Mouse (Mus musculus) megakaryocyte, embryonic 14.5 days (primary cell): ENCODE results near the gene Spata13. TPM values are rescaled to one million over a fixed set of nuclear protein-coding genes. Genes with fewer than 3 reads are reported as not detected.

Experiments
- H3K27me3 ChIP-seq: replicated peaks from 2 replicates; pipeline ENCODE3; 2012; ENCODE audit warnings: inconsistent platforms
- H3K36me3 ChIP-seq: replicated peaks from 2 replicates; pipeline ENCODE3; 2012; ENCODE audit warnings: low read length, inconsistent platforms, mixed read lengths
- H3K4me1 ChIP-seq: 2 replicates; pipeline ENCODE4 v1.6.1; 2012; ENCODE audit warnings: inconsistent platforms
- H3K4me3 ChIP-seq: replicated peaks from 2 replicates; pipeline ENCODE3; 2012; ENCODE audit warnings: moderate library complexity, mild to moderate bottlenecking, inconsistent platforms
- H3K9me3 ChIP-seq: 2 replicates; pipeline ENCODE4 v1.6.1; 2012; ENCODE audit warnings: inconsistent platforms
- FLI1 ChIP-seq: IDR thresholded peaks from 2 replicates; pipeline ENCODE4 v1.6.1; 2012; ENCODE audit warnings: low read length, inconsistent platforms, mixed read lengths
- GATA1 ChIP-seq: IDR thresholded peaks from 3 replicates; pipeline ENCODE4 v1.6.1; 2012; ENCODE audit warnings: mixed read lengths, low read length, inconsistent platforms, borderline replicate concordance
- polyA plus RNA-seq: library from polyadenylated mRNA; stranded (reverse); fragments of >175 nt; gene quantifications from 2 replicates; pipeline ENCODE4 v1.2.3, GENCODE M21; 2012; ENCODE audit warnings: low replicate concordance; ENCODE audit not compliant: insufficient read depth

Gene Spata13
- polyA plus RNA-seq, 1 experiment, result 1.1 TPM

DNA sequence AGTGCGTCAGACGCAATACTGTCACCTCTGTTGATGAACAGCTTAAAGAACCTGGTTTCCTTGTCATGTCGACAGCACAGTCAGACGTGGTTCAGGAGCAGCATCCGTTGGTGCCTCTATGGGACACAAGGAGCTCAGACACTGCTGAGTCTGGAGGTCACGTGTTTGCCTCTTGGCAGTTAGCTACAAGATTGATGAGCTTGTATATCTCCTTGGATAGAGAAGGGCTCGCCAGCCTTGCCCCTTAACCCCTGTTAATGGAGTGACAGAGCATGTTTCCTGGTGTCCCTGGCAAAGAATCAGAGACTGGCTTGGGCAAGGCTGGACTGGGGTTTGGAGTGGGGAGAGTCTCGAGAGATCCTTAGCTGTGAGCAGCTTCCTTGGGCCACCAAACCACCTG lies 4.4 kb downstream of the Spata13 start:
- TF ChIP-seq FLI1 (no peak), GATA1 (no peak)
- H3K4me1 ChIP-seq, result peaks cover 29% of the 10 kb centered on the region
- no peak overlapping the region for H3K4me3 ChIP-seq
- no peaks in the 10 kb centered on the region for H3K36me3 ChIP-seq
- H3K9me3 ChIP-seq, result no peaks in the 10 kb centered on the region
- H3K27me3 ChIP-seq, result peaks cover 62% of the 10 kb centered on the region

DNA sequence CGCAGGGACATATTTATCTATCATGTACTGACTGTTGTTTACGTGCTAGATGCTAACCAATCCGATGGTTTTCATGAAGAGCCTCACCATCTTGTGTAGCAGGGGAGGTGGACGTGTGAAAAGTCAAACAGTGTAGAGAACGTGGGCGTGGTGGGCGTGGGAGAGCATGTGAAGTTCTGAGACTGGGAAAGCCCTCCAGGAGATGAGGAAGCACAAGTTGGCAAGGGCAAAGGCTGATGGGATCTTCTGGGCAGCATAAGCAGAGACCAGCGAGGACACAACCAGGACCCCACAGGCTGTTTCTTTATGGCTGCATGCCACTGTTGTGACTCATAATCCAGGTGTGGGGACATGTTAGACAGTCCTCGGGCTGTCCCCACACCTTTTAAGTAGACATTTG lies 5.4 kb downstream of the Spata13 start:
- no peaks in the 10 kb centered on the region for H3K36me3 ChIP-seq
- TF ChIP-seq GATA1, result no peak
- TF ChIP-seq FLI1, result no peak
- H3K9me3 ChIP-seq, result no peaks in the 10 kb centered on the region
- peaks cover 54% of the 10 kb centered on the region for H3K27me3 ChIP-seq
- no peak overlapping the region for H3K4me3 ChIP-seq
- peaks cover 25% of the 10 kb centered on the region for H3K4me1 ChIP-seq

DNA sequence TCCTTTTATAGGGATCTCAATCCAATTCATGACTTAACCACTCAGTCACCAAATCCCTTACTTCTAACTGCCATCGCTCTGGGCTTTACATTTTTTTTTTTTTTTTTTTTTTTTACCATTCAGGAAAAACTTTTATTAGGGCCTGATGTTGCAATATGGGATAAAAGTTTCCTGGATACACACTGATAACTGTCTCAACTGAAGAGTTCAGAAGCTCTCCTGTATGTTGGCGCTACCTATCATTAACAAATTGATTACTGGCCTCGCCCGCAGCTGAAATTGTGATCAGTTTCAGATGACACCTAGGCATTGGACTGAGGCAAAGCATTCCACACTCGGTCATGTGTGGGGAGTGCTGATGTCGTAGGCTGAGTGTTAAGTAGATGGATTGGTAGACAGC lies 7.3 kb downstream of the Spata13 start:
- peaks cover 15% of the 10 kb centered on the region for H3K9me3 ChIP-seq
- no peak overlapping the region for H3K4me3 ChIP-seq
- TF ChIP-seq FLI1 (no peak), GATA1 (no peak)
- H3K27me3 ChIP-seq, result peaks cover 37% of the 10 kb centered on the region
- peaks cover 6% of the 10 kb centered on the region for H3K4me1 ChIP-seq
- no peaks in the 10 kb centered on the region for H3K36me3 ChIP-seq

DNA sequence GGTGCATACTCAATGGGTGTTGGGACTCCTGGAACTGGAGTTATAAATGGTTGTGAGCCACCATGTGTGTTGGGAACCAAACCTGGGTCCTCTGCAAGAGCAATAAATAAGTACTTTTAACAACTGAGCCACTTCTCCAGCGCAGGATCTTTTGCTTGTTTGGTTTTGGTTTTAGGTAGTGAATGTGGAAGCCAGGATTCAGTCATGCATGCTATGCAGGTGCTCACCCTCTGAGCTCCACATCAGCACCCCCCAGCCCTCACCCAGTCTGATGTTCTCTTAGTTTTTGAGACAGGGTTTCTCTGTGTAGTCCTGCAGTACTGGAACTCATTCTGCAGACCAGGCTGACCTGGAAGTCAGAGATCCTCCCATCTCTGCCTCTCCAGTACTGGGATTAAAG lies 8.3 kb downstream of the Spata13 start:
- Histone ChIP-seq H3K4me1 (no peaks in the 10 kb centered on the region), H3K27me3 (peaks cover 27% of the 10 kb centered on the region), H3K9me3 (peaks cover 15% of the 10 kb centered on the region), H3K36me3 (no peaks in the 10 kb centered on the region), H3K4me3 (no peak overlapping the region)
- TF ChIP-seq FLI1, result no peak
- no peak for TF ChIP-seq GATA1

DNA sequence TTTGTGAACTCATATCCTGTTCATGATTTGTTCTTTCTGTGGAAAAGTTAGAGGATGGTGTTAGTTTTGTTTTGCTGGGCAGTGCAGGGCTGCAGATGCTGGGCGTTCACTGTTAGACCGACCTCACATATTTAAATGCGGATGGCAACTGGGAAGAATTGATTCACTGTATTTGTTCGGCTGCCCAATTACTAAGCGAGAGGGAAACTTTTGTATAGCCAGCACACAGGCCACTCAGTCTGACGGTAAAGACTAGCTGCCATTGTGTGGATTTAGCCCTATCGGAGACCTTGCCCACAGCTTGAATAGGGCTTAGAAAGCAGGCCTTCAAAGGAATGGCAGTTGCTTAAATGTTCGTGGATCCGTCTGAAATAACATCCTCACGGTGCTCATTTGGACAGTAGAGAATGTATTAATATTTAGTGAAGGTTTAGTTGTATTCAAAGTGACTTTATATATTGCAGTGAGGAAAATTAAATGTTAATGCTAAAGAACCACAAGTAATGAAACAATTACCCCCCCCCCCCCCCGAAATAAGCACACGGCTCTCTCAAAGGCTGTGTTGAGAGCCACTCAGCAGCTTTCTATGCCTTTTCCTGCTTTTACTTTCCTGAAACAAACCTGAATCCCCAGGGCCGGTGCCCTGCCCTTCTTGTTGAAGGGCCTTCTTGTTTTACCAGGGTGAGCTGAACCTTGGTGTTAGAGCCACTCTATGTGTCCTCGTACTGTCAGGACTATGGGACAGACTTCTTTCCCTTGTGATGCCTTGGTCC lies 9.5 kb downstream of the Spata13 start:
- no peaks in the 10 kb centered on the region for H3K4me1 ChIP-seq
- H3K36me3 ChIP-seq, result no peaks in the 10 kb centered on the region
- H3K27me3 ChIP-seq, result peaks cover 16% of the 10 kb centered on the region
- peaks cover 15% of the 10 kb centered on the region for H3K9me3 ChIP-seq
- TF ChIP-seq GATA1 (no peak), FLI1 (no peak)
- no peak overlapping the region for H3K4me3 ChIP-seq

DNA sequence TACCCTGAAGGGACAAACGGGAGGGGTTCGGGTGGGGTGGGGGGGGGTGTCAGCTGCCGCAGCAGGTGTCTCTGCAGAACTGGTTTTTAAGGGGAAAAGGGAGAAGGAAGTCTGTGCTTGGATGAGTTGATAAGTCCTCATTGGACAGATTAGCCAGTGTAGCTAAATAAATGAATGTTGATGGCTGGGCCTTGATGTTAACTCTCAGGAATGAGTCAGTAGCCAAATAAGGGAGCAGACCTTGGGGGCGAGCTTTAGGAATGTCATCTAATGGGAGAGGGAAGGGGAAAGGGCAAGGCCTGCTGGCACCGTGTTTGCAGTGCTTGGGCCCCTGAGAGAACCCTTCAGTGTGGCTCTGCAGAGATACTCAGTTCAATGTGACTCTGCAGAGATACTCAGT lies 12.6 kb downstream of the Spata13 start:
- peaks cover 15% of the 10 kb centered on the region for H3K9me3 ChIP-seq
- peaks cover 3% of the 10 kb centered on the region for H3K27me3 ChIP-seq
- TF ChIP-seq GATA1 (no peak), FLI1 (no peak)
- H3K4me1 ChIP-seq, result no peaks in the 10 kb centered on the region
- H3K36me3 ChIP-seq, result no peaks in the 10 kb centered on the region
- H3K4me3 ChIP-seq, result no peak overlapping the region

DNA sequence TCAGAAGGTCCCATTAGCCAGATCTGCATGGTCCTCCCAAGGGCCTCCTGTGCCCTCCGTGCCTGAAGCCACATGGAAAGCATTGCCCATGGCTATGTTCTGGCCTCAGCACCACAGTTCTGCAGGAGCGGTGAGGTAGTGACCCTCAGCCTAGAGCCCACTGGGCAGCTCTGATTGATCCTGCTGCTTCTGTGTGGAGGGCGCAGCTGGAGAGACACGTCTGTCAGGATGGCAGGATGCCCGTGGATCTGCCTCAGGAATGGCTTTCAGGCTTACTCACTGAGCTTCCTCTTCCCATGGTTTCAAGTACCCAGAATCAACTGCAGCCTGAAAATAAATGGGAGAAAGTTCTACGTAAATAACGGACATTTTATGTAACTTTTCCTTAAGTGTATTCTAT lies 14.1 kb downstream of the Spata13 start:
- H3K36me3 ChIP-seq, result no peaks in the 10 kb centered on the region
- H3K27me3 ChIP-seq, result peaks cover 3% of the 10 kb centered on the region
- no peaks in the 10 kb centered on the region for H3K4me1 ChIP-seq
- H3K9me3 ChIP-seq, result peaks cover 15% of the 10 kb centered on the region
- no peak for TF ChIP-seq FLI1
- no peak for TF ChIP-seq GATA1
- no peak overlapping the region for H3K4me3 ChIP-seq

DNA sequence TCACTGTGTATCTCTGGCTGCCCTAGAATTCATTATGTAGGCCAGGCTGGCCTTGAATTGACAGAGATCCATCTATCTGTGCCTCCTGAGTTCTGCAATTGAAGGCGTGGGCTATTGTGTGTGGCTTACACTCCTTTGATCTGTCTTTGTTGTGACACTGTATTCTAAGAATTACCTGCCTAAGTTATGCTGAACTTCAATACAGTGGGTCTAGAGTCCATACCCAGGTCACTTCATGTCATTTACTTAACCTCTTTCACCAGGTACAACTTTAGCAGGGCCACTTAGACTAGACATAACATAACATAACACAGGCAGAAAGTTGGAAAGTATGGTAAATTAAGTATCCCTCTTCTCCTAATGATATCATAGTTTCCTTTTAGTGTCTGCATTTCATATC lies 15.2 kb downstream of the Spata13 start:
- TF ChIP-seq FLI1 (no peak), GATA1 (no peak)
- H3K4me1 ChIP-seq, result no peaks in the 10 kb centered on the region

DNA sequence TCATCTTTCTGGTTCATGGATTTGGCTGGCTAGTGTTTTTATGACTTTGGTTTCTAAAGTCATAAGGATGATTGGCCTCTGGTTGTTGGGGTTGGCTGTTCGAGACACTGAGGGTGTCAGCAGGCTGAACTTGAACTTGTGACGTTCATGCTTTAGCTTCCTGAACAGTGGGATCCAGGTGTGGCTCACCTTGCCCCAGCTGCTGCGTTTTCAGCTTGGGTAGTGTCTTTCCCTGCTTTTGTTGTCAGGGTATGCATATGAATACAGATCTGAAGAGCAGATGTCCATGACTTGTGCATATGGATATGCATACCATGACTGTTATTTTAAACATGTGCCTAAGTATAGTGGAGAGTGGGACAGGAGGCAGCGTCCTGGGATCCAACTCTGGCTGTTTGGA lies 19.4 kb downstream of the Spata13 start:
- H3K4me1 ChIP-seq, result no peaks in the 10 kb centered on the region
- H3K27me3 ChIP-seq, result no peaks in the 10 kb centered on the region
- TF ChIP-seq FLI1, result no peak
- no peak for TF ChIP-seq GATA1
- no peaks in the 10 kb centered on the region for H3K9me3 ChIP-seq
- H3K4me3 ChIP-seq, result no peak overlapping the region
- no peaks in the 10 kb centered on the region for H3K36me3 ChIP-seq

More for the DNA sequence above, 15.2 kb downstream of the Spata13 start:
- no peaks in the 10 kb centered on the region for H3K36me3 ChIP-seq
- peaks cover 15% of the 10 kb centered on the region for H3K9me3 ChIP-seq
- H3K27me3 ChIP-seq, result peaks cover 1% of the 10 kb centered on the region
- H3K4me3 ChIP-seq, result no peak overlapping the region

DNA sequence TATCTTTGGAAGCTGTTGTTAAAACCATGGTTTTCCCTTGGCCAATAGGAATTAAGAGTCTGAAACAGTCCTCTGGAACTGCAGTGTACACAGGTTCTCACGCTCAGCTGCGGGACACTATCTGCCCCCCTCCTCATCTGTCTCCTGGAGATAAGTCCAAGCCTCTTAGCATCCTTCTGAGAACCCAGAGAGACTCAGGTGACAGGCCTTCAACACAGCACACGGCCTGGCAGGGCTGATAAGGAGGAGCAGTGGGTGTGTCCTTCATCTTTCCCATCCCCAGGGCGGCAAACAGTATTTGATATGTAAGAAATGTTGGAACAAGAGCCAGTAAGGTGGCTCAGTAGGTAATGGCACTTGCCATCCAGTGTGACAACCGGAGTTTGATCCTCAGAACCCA lies 20.2 kb downstream of the Spata13 start:
- no peak overlapping the region for H3K4me3 ChIP-seq
- TF ChIP-seq FLI1, result no peak
- TF ChIP-seq GATA1, result no peak
- no peaks in the 10 kb centered on the region for H3K4me1 ChIP-seq
- H3K27me3 ChIP-seq, result no peaks in the 10 kb centered on the region
- H3K9me3 ChIP-seq, result no peaks in the 10 kb centered on the region
- no peaks in the 10 kb centered on the region for H3K36me3 ChIP-seq
